Mouse (Mus musculus) limb, embryonic 12.5 days (tissue): ENCODE results near the gene Sept9. TPM values are rescaled to one million over a fixed set of nuclear protein-coding genes. Genes with fewer than 3 reads are reported as not detected.

ENCODE experiments used
- ATAC-seq: fragments of 200-750 bp; cut with Nextera tagmentation; 2 replicates; pipeline ENCODE4 v1.8.0; 2017; ENCODE audit warnings: low read depth, moderate TSS enrichment; ENCODE audit not compliant: insufficient number of reproducible peaks, insufficient read depth, low FRiP score, low TSS enrichment
- H3K27ac ChIP-seq: fragments of 300-500 bp; sonication (generic); 2 replicates; pipeline ENCODE4 v1.5.1; 2016; ENCODE audit warnings: mild to moderate bottlenecking, moderate library complexity
- H3K27me3 ChIP-seq: fragments of 300-500 bp; sonication (generic); 2 replicates; pipeline ENCODE4 v1.6.1; 2016; ENCODE audit warnings: mild to moderate bottlenecking, moderate library complexity
- H3K36me3 ChIP-seq: fragments of 300-500 bp; sonication (generic); 2 replicates; pipeline ENCODE4 v1.6.1; 2016; ENCODE audit warnings: mild to moderate bottlenecking, moderate library complexity
- H3K4me1 ChIP-seq: fragments of 300-500 bp; sonication (generic); replicated peaks from 2 replicates; pipeline ENCODE4 v1.6.1; 2016
- H3K4me2 ChIP-seq: fragments of 300-500 bp; sonication (generic); 2 replicates; pipeline ENCODE4 v1.6.1; 2016; ENCODE audit warnings: mild to moderate bottlenecking, moderate library complexity
- H3K4me3 ChIP-seq: fragments of 300-500 bp; sonication (generic); replicated peaks from 2 replicates; pipeline ENCODE4 v1.5.1; 2016; ENCODE audit warnings: mild to moderate bottlenecking
- H3K9ac ChIP-seq: fragments of 300-500 bp; sonication (generic); replicated peaks from 2 replicates; pipeline ENCODE4 v1.6.1; 2016; ENCODE audit warnings: mild to moderate bottlenecking, moderate library complexity
- H3K9me3 ChIP-seq: fragments of 300-500 bp; sonication (generic); 2 replicates; pipeline ENCODE4 v1.6.1; 2016; ENCODE audit warnings: mild to moderate bottlenecking, moderate library complexity
- WGBS: fragments of 180-500 bp; shearing (Covaris S2); methylation state at CpG from one replicate; pipeline ENCODE4 v1.1.7; 2016; 5-methylcytosine and 5-hydroxymethylcytosine counted together
- polyA plus RNA-seq: library from polyadenylated mRNA; unstranded; fragments of >200 nt; fragmentation: Nextera tagmentation; extraction: Ambion mirVana; gene quantifications from 2 replicates; pipeline ENCODE4 v1.2.1, GENCODE M21; 2016

The Sept9 gene
- polyA plus RNA-seq, 1 experiment from 2014 or later: 234 TPM

- Histone ChIP-seq H3K4me3 (no peak overlapping the region), H3K36me3 (no peaks in the 10 kb centered on the region; the same call in 1 of the 2 replicates), H3K4me2 (peak overlapping the region; percentile 10; the same call in 1 of the 2 replicates), H3K9me3 (no peaks in the 10 kb centered on the region), H3K27ac (peak overlapping the region; percentile 60), H3K27me3 (no peaks in the 10 kb centered on the region), H3K9ac (0 out of 2 replicates have a peak overlapping the region, but pooled peaks have one; percentile 31), H3K4me1 (peaks cover 87% of the 10 kb centered on the region)
- WGBS: 64% methylated on average over 17 of the region's 17 CpGs
- no peak; the same call in 1 of the 2 replicates for ATAC-seq
These were observed 109.9 kb downstream of the Sept9 start for GRCm38 (mm10) chr11:117309108-117309917.

- no peak overlapping the region for H3K9ac ChIP-seq
- WGBS: 77% methylated on average over 3 of the region's 3 CpGs
These were observed 110.4 kb downstream of the Sept9 start for GRCm38 (mm10) chr11:117309918-117310287.

DNA sequence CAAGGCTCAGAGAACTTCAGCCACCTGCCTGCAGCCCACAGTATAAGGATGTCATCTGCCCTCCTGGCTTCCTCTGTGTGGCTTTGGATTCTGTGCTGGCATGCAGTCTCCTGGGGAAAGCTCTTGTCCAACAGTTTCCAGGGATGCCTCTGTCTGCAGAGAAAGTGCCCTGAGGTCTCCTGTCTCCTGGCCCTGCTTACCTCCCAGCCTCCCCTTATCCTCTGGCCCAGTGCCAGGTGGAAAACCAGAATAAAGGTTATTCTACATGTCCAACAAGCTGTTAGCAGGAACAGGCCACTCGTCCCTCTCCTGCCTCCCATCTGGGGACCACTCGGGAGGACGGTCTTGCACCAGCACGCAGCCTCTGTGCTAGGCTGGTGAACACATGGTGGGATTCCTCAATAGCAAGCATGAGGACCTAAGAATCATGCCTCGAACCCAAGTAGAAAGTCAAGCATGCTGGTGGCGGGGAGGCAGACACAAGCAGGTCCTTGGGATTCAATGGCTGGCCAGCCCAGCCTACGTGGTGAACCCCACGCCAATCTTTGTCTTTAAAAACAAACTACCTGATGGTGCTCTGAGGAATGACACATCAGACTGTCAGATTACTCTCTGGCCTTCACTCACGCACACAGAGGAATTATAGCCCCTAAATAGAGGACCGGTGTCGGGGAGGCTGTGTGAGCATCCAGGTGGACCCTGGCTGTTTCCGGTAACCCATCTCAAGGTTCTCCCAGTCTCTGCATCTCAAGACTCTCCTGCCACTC is 111.1 kb downstream of the Sept9 start:
- Histone ChIP-seq H3K9ac (no peak overlapping the region), H3K36me3 (peaks cover 5% of the 10 kb centered on the region; the same call in 1 of the 2 replicates), H3K9me3 (no peaks in the 10 kb centered on the region), H3K4me1 (peaks cover 87% of the 10 kb centered on the region), H3K4me3 (no peak overlapping the region), H3K27ac (peak overlapping the region; percentile 83), H3K4me2 (no peak overlapping the region), H3K27me3 (no peaks in the 10 kb centered on the region)
- ATAC-seq: no peak
- WGBS: 74% methylated on average over 12 of the region's 12 CpGs

More at GRCm38 (mm10) chr11:117309918-117310287, 110.4 kb downstream of the Sept9 start:
- Histone ChIP-seq H3K4me3 (no peak overlapping the region), H3K9me3 (no peaks in the 10 kb centered on the region), H3K4me1 (peaks cover 83% of the 10 kb centered on the region), H3K27ac (peak overlapping the region; percentile 60), H3K4me2 (no peak overlapping the region), H3K36me3 (no peaks in the 10 kb centered on the region; the same call in 1 of the 2 replicates), H3K27me3 (no peaks in the 10 kb centered on the region)
- no peak for ATAC-seq

DNA sequence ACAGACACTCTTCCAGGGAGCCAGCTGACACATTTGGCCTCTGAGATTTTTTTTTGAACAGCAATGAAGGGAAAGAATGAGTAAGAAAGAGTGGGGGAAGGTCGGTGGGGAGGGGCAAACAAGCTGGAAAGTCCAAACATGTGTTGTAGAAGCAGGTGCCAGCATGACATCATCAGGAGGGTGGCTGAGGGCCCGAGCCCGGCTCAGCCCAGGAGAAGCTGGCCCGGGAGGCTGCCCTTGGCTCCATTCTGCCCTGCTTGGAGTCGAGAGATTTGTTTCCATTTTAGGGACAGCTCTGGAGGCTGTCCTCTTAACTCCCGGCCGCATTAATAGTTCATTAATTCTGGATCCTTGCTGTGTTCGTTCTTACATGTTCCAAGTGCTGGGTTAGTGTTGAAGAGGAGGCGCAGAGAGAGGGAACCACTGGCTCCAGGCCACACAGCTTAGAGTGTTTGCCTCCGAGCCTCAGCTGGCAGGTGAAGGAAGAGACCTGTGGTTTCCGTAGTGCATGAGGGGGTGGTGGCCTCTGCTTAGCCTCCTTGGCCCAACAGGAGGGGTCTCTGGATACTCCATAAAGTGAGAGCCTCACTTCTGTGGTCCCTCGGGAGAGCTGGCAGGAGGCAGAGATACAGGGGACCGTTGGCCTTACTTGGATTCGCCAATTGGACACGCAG is 111.8 kb downstream of the Sept9 start:
- no peak for ATAC-seq
- Histone ChIP-seq H3K9me3 (no peaks in the 10 kb centered on the region), H3K4me3 (no peak overlapping the region), H3K36me3 (peaks cover 5% of the 10 kb centered on the region; the same call in 1 of the 2 replicates), H3K4me1 (peaks cover 83% of the 10 kb centered on the region), H3K27me3 (no peaks in the 10 kb centered on the region), H3K9ac (no peak overlapping the region), H3K27ac (peak overlapping the region; percentile 83), H3K4me2 (no peak overlapping the region)
- WGBS: 69% methylated on average over 15 of the region's 15 CpGs

DNA sequence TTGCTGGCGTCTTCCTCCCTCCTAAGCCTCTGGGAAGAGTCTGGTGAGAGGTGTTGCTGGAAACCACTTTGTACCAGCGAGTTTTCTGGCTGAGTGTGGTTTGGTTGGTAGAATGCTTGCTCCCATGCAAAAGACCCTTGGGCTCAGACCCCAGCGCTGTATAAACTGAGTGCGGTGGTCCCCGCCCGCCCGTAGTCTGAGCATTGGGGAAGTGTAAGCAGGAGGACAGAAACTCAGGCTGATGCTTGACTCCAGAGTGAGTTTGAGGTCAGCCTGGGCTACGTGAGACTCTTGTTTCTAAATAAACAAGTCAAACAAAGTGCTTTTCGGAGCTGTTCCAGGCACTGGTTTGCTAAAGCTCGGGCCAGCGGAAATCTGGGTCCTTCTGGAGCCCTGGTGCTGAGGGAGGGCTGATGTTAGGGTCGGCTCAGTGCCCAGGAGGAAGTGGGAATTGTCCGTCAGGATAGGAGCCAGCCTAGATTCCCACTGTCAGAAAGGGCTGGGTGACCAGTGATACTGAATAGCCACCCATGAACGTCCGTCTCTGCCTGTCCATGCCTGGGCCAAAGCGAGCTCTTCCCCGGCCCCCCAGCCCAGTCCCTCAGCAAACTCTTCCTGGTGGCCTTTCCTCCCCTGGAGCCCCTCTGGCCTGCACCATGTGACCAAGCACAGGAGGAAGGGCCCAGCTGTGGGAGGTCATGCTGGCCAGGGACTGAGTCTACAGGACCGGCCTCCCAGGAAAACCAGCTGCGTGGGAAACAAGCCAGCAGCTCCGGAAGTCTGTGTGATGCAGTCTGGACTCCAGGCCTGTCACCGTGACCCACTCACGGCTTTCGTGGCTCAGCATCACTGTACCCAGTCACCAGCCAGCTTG is 112.8 kb downstream of the Sept9 start:
- Histone ChIP-seq H3K4me2 (peak overlapping the region; percentile 30; the same call in 1 of the 2 replicates), H3K9ac (no peak overlapping the region; the same call in 1 of the 2 replicates), H3K27me3 (no peaks in the 10 kb centered on the region), H3K27ac (peak overlapping the region; percentile 83), H3K4me1 (peaks cover 83% of the 10 kb centered on the region), H3K4me3 (no peak overlapping the region), H3K9me3 (no peaks in the 10 kb centered on the region), H3K36me3 (peaks cover 5% of the 10 kb centered on the region; the same call in 1 of the 2 replicates)
- 64% methylated on average over 23 of the region's 23 CpGs for WGBS
- no peak for ATAC-seq

DNA sequence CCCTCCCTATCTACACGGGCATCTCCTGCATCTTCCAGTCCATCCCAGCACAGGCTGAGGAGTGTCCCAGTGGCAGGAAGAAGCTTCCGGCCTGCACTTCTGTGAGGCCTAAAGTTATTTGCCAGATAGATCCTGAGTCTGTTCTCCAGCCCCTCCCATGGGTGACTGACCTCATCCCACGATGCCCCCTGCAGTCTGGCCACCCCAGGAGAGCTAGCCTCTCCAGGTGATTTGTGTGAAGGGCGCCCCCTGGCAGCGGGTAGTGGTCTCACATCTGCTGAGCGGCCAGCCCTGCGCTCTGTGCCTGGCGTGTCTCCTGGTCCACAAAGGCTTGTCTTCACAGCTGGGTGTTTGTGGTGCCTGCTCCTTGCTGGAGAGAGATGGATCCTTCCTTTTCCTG is 113.5 kb downstream of the Sept9 start:
- no peak; the same call in 1 of the 2 replicates for ATAC-seq
- Histone ChIP-seq H3K4me3 (no peak overlapping the region), H3K4me2 (peak overlapping the region; percentile 30; the same call in 1 of the 2 replicates), H3K9ac (no peak overlapping the region), H3K36me3 (peaks cover 5% of the 10 kb centered on the region; the same call in 1 of the 2 replicates), H3K27ac (peak overlapping the region; percentile 83), H3K4me1 (peaks cover 83% of the 10 kb centered on the region), H3K9me3 (no peaks in the 10 kb centered on the region), H3K27me3 (no peaks in the 10 kb centered on the region)
- 45% methylated on average over 8 of the region's 8 CpGs for WGBS

GRCm38 (mm10) chr11:117313446-117313845 is 114.0 kb downstream of the Sept9 start:
- Histone ChIP-seq H3K9ac (no peak overlapping the region), H3K4me3 (no peak overlapping the region), H3K36me3 (peaks cover 5% of the 10 kb centered on the region; the same call in 1 of the 2 replicates), H3K27me3 (no peaks in the 10 kb centered on the region), H3K27ac (no peak overlapping the region), H3K4me1 (peaks cover 83% of the 10 kb centered on the region), H3K4me2 (no peak overlapping the region), H3K9me3 (no peaks in the 10 kb centered on the region)
- WGBS: 75% methylated on average over 7 of the region's 7 CpGs
- no peak for ATAC-seq

GRCm38 (mm10) chr11:117314026-117314425 is 114.6 kb downstream of the Sept9 start:
- WGBS: 86% methylated on average over 7 of the region's 7 CpGs
- H3K4me1 ChIP-seq: peaks cover 83% of the 10 kb centered on the region
- no peak overlapping the region for H3K4me2 ChIP-seq
- no peak for ATAC-seq
- no peak overlapping the region for H3K9ac ChIP-seq
- no peak overlapping the region for H3K4me3 ChIP-seq
- no peaks in the 10 kb centered on the region for H3K27me3 ChIP-seq
- H3K27ac ChIP-seq: no peak overlapping the region
- H3K9me3 ChIP-seq: no peaks in the 10 kb centered on the region
- peaks cover 5% of the 10 kb centered on the region; the same call in 1 of the 2 replicates for H3K36me3 ChIP-seq

- Histone ChIP-seq H3K27me3 (no peaks in the 10 kb centered on the region), H3K4me1 (peaks cover 83% of the 10 kb centered on the region), H3K27ac (no peak overlapping the region), H3K9me3 (no peaks in the 10 kb centered on the region), H3K4me3 (no peak overlapping the region), H3K36me3 (peaks cover 5% of the 10 kb centered on the region; the same call in 1 of the 2 replicates), H3K4me2 (no peak overlapping the region), H3K9ac (no peak overlapping the region)
- ATAC-seq: no peak
- WGBS: 92% methylated on average over 8 of the region's 8 CpGs
These were observed 115.1 kb downstream of the Sept9 start for GRCm38 (mm10) chr11:117314520-117314919.

GRCm38 (mm10) chr11:117315309-117315708 is 115.8 kb downstream of the Sept9 start:
- Histone ChIP-seq H3K4me2 (no peak overlapping the region), H3K4me1 (peaks cover 83% of the 10 kb centered on the region), H3K27me3 (no peaks in the 10 kb centered on the region), H3K9ac (no peak overlapping the region), H3K27ac (no peak overlapping the region), H3K4me3 (no peak overlapping the region), H3K9me3 (no peaks in the 10 kb centered on the region), H3K36me3 (peaks cover 5% of the 10 kb centered on the region; the same call in 1 of the 2 replicates)
- 92% methylated on average over 11 of the region's 11 CpGs for WGBS
- no peak for ATAC-seq
